Mouse (Mus musculus) brain, embryonic 18.5 days (tissue): ENCODE measurements at regions not wholly inside any gene's neighbourhood (a gene's known extent, or its start where the extent isn't known, plus 50 kb on each side); places are given as distances from the start of the nearest gene placed in this dataset.
"Not testable (repeated sequence)": the region's sequence is repeated elsewhere in the genome, so short reads cannot be mapped to it uniquely, and the experiment has no call there.

Experiments
- DNase-seq: peaks from one replicate; pipeline ENCODE4 v3.0.0-alpha.2; 2012; ENCODE audit warnings: low read depth, low spot score

DNA sequence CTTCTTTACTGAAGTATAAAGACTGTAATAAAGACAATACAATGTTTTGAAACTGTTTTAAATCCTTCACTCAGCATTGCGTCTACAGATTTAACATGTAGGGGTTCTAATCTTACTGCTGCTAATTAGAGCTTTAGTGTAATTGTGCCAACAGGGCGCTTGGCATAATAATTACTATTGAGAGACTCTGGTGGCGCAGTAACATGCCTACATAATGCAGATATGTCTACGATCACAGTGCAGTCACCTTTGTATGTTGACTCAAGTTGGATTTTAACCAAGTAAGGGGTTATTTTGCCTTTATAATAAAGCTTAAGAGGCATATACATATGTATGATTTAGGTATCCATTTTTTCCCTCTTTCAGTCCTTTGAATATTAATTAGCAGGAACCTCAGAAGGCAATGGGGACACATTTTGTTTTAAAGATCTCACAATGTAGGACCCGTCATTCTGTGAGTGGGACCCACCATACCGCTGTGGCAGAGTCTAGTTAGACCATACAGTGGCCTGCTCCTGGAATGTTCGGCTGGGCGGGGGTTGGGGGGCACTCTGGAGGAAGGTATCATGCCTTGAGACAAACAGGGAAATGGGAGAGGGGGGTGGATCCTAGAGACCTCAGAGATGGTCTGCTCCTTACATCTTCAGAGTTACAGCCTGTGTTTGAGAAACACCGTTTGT is 521.3 kb upstream of the Sall1 start:
- no peak for DNase-seq

GRCm38 (mm10) chr8:89563544-89563943 is 519.6 kb upstream of the Sall1 start:
- DNase-seq: no peak

DNA sequence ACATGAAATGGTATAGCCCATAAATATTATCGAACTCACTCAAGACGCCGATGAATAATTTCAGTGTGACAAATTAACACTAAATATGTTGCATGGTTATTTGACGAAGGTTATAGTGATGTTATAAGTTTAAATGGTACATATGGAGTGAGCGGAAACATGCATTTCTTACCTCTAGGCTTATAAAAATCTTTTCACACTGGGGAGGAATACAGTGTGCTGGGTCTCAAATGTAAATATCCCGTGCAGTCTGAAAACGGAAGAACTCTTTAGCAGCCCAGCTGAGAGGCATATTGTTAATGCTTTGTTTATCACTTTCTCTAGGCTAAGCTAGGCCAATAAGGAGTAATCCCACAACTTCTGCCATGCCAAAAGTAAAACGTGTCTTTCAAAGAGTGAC is 518.6 kb upstream of the Sall1 start:
- DNase-seq: no peak

DNA sequence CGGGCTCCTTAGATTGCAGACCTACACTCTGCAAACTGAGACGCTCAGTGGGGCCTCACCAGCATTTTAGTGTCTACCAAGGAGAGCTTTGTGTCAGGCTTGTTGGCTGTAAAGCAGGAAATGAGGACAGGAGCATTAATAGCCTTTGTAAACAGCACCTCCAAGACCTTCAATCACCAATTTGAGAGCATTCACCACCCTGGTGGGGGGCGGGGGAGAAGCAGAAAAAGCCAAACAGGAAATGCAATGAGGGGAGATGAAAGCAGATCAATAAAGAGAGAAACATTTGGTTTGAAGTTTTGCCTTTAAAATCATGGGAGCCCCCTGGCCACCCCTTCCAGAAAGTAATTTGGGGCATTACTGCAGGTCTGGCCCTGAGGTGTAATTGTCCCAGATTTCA is 497.3 kb upstream of the Sall1 start:
- DNase-seq: no peak

DNA sequence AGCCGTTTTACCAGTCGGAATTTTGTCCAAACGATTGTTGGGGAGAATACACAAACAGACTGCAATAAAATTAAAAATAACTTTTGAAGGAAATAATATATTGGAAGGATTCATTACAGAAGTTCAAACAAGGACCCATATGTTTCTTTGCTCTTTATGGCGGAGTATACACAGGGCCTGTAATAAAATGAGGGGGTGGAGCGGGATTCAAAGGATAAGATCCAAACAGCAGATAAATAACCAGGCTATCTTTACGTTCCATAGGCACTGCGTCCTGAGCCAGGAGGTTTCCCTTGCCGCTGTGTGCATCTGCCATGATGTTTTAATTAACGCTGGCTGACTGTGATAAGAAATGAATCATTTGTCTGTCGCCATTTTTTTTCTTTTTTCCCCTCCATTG is 490.6 kb upstream of the Sall1 start:
- no peak for DNase-seq

DNA sequence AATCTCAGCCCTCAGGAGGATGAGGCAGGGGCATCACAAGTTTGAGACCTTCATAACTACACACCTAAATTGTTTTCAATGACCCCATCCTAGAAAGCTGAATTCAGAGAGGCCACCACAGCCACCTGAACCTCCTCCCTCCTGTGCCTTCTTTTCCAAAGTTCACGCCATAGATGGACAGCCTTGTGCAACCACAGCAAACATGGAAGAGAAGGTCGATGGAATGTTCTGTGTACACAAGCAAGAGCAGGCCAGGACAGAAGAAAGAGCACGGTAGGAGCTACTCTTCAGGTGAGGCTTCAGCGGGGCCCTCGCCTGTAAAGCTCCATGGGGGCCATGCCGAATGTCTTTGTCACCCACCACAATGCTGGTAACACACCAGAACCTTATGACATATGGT is 481.1 kb upstream of the Sall1 start:
- DNase-seq: no peak

DNA sequence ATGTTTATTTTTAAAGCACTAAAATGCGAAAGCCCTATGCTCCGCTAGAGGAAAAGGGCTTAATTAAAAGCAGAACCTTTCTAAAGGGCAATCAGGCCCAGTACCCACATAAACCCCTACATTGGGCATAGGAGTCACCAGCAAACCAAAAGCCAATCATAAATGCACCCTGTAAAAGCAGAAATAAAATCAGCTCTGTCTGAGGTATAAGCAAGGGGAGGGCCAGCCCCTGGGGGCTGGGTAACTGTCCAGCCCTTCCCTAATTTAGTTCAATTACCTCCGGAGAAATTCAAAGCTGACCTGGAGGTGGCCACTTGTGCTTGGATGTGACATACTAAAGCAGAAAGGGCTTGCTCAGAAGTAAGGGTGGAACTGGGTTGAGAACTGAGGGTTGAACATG is 479.4 kb upstream of the Sall1 start:
- DNase-seq: no peak

DNA sequence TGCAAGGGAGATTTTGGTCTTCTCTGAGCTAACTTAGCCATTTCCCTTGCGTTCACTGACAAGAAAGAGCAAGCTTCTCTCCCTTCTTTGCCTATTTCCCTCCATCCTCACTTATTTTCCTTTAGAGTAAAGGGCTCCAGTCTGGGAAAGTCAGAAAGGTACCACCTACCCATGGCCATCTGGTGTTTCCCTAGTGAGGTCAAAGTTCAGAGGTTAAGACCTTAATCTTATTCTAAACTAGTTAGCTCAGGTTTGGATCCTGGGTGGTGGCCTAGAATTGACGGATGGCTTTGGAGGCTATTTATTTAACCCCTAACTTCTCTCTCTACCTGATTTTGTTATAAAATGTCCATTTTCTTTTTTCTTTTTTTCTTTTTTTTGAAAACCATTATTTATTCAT is 472.6 kb upstream of the Sall1 start:
- DNase-seq: no peak

GRCm38 (mm10) chr8:89514270-89514669 is 470.3 kb upstream of the Sall1 start:
- DNase-seq: peak; percentile 77

DNA sequence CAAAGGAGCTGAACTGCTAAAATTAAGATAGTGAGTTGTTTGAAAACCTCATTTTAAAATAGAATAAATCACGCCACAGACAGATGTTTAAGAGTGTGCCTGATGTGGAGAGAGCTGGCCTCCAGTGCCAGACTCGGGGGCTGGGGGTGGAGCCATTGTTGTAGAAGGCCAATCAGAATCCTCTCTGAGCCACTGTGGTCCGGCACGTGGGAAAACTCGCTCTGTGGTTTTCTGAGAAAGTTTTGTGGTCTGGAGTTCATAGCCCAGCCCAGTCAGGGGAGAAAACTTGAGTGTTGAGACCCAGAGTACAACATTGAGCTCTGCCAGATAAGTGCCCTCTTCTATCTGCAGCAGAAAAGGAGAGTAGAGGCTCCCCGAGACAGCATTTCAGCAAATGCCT is 463.7 kb upstream of the Sall1 start:
- DNase-seq: no peak

- DNase-seq: no peak
Observed at GRCm38 (mm10) chr8:89503545-89504234, 459.7 kb upstream of the Sall1 start.

DNA sequence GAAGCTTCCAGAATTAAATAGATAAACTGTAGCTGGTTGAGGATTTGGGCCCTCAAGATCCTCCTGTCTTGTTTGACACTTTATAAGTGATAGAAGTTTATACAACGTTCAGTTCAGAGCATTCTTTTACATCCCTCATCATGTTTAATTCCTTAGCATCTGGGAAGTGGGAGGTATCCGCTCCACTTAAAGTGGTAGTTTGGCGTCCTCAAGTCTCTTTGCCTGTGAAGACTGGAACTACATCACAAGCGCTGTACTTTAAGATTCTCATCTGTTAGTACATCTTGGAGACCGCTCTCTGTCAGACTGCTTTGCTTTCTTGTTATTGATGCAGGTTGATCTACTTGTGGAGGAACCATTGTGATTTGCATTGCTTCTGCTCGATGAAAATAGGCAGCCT is 459.1 kb upstream of the Sall1 start:
- DNase-seq: no peak

DNA sequence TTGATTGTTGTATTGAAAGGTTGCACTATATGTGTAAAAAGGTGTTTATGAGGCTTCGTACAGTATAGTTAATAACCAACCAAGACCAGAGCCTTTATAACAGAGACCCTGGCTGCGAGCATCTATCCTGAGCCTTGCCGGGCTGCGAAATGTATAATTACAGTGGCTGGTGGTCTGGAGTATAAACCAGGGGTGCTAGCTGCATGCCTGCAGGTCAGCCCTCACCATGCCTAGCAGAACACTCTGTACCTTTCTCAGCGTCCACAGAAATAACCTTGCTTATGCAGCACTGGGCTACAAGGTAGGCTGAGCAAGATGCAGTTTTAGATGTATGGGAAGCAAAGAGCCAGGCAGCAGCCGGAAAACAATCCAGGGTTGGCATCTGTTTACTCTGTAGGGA is 457.8 kb upstream of the Sall1 start:
- no peak for DNase-seq

DNA sequence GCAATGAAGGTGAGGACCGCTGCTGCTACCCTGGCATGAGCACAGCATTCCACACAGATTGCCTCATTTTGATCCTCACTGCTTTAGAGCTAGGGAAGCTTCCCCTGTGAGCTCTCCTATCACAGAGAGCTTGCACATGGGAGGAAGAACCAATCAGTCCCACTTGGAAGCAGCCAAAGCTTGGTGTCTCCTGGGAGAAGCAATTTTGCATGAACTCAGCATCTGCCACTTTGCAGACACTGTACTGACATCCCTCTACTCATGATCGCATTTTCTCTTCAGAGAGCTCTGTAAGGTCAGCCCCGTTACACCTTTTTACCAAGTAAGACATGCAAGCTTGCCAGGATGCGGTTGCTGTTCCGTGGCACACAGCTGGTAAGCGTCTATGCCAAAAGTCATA is 455.9 kb upstream of the Sall1 start:
- DNase-seq: no peak

DNA sequence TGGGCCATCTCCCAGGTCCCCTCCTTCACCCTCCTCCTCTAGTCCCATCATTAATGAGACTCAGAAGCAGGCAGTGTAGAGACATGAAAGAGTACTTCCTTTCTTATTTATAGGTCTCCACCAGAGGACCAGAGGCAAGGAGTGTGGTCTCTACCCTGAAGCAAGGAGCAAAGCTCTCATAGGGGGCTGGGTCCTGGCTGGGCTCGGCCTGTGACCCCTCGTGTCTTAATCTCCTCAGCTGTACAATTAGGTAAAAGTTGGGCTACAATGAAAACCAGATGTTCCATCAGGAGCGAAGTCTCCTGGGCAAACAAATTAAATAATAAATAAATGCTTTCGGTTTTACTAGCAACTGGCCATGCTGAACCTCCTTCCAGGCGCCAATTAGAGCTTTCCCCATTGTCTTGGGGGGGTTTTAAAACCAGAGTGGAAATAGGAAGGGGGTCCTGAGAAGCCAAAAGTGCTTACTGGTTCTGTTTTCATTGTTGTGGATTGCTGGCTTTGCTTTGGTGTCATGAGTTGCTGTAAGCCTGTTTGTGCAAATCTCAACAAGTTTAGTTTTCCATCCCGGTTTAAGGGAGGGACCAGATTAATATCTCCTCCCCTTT is 454.2 kb upstream of the Sall1 start:
- DNase-seq: no peak

- DNase-seq: no peak
Observed at GRCm38 (mm10) chr8:89492336-89492735, 448.4 kb upstream of the Sall1 start.

GRCm38 (mm10) chr8:89482481-89482880 is 438.5 kb upstream of the Sall1 start:
- DNase-seq: not testable (repeated sequence)

DNA sequence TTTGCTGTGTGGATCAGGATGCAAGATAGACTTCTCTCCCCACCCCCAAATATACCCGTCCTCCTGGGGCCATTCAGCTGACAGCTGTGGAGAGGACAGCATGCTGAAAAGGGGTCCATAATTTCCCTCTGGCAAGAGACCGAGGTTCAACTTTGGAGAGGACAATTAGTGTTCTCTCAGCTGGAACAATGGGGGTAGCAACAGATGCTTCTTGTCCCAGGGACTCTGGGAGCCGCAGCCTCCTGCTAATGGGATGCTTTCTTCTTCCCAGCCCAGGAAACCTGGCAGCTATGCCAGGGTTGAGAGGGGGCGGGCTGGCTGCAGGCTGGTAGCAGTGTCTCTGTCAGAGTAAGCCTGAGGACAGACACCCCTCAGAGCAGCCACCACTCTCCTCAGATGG is 433.0 kb upstream of the Sall1 start:
- no peak for DNase-seq

DNA sequence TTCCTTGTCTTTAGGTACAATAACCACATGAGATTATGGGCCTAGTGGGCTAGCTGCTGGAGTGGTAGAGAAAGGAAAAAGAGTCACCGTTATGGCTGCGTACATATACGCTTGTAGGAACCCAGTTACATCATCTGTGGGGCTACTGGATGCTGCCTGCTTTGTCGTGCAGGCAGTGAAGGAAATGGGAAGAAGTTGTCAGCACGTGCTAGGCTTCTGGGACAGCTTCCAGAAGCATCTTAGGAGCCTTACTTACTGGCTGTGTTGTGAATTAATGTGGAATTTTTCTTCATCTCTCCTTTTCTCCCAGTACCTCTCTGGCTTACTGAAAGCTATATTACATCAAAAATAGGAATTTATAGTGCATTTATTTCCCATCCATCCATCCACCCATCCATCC is 427.2 kb upstream of the Sall1 start:
- no peak for DNase-seq

DNA sequence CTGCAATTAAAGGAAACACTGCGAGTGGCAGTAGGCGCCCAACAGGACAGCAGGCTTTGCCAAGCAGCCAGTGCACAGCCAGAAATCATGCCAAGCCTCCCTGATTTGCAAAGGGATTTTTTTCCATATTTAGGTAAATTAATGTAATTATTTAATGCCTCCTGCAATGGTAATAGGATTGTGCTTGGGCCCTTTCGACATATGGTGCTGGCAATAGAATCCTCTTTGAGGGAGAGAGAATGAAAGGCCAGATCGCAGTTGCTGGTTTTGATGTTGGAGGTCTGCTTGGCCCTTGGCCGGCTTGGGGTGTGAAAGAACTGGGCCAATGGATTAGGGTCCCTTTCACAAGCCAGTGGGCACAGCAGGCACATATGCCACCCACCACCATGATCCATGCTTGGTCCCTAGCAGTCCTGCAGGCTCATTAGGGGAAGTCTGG is 424.8 kb upstream of the Sall1 start:
- no peak for DNase-seq

DNA sequence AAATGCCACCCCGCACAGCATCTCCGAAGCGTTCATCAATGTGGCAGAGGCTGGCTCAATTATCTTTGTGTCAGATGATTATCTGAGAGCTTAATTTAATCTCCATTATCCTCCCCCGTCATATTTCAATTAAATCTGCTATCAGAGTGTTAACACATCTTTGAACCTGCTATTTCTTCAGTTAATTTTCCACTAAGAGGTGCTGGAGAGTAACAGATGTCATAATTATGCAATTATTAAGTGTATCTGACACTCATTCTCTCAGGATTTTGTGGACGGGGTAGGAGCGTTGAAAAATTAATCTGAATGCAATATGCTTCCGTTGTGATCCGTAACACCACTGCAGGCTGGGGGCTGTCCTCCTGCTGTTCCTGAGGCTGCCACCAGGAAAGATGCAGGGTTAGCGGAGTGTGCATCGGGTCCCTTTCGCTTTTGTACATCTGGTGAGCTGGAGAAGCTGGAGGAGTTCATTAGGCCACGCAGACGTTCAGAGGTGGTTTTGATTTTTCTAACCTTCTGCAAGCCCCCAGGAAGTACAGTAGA is 421.3 kb upstream of the Sall1 start:
- no peak for DNase-seq

GRCm38 (mm10) chr8:89456517-89456916 is 412.6 kb upstream of the Sall1 start:
- DNase-seq: no peak

DNA sequence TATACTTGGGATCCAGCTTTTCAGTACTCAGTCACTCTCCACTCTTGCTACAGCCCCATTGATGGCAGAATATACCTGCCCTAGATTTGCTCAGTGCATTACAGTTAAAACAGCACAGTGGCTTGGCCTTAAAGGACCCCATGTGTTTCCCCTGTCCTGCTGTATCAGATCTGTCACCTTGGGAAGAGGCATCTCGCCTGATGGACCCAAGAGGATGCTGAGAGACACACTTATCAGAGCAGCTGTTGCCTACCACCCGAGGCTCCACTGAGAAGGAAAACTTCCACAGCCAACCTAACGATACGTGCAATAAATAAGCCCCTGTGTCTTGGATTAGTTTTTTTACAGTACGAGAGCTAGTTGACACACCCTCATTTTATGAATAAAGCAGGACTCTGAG is 411.8 kb upstream of the Sall1 start:
- DNase-seq: no peak
